Mouse (Mus musculus): Measurements from ENCODE around the gene Gse1.

Gene Gse1

DNA sequence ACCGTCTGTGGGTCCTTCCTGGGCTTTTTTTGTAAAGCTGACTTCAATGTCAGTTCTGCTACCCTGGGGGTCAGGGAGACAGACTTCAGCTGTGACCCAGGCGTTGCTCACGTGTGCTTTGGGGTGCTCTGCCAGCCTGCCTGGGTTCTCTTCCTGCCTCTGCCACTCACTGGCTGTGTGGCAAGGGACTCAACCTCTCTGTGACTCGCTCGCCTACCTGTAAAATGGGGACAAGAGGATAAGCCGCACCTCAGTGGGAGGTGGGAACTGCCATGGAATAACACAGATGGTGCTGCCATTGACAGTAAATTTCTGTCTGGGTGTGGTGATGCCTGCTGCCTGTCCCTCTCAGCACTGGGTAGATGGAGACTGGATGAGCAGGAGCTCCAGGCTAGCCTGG, 287.4 kb downstream of the Gse1 start:
- DNase-seq (ENCODE audit: low spot score in 2 of 2): no peak

DNA sequence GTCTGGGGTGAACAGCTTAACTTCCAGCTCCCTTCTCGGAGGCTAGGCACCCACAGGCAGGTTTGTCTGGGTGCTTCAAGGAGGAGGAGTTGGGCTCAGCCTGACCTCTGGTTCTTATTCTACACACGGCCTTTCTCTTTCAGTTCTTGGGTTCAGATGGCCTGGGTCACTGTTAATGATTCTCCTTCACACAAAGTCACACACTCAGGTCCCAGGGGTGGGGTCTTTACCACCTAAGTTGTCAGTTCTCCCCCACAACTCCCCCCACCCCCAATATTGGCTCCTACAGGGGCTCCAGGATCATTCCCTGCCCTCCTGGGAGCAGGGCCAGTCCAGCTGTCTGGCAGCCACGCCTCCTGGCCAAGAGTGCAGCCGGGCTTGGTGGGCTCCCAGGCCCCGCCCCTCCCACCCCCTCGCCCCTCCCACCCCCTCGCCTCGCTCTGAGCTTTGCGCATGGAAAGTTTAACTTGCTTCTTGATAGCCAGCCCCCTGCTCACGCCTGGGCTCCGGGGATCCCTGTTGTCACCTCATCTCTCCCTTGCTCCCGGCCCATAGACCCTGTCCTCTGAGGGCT, 288.0 kb downstream of the Gse1 start:
- DNase-seq (ENCODE audit: low spot score in 2 of 2): peak in 1 of 2 experiments; percentile 67

DNA sequence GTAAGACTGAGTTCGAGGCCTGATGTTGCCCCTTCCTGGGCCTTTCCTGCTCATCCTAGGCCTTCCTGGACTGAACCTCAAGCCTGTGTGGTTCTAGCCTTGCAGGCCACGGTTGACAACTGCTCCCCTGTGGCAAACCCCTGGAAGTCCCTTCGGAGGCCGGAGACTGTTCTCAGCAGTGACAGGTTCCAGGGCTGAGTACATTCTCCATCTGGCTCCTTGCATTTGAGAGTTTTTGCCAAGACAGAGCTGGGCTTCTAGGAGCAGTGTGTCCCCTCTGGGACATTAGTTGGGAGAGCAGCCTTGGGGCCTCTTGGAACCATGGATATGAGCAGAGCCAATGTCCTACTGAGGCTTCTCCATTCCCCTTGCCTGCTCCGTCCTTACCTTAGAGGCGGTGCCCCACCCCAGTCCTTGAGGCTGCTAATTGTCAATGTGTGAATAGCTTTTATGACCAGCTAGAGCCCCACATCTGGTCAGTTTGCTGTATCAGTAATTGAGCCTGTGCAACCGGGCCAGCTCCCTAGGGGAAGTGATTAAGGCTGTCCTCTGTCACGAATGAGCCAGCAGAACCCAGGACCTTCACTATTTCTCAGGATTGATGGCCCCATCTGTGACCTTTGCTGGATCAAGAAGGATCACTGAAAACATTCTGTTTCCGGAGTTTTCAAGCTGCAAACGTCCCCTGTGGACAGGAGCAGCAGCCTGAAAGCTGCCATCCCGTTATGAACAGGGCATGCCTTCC, 289.6 kb downstream of the Gse1 start:
- no peak for DNase-seq (ENCODE audit: low spot score in 2 of 2)

DNA sequence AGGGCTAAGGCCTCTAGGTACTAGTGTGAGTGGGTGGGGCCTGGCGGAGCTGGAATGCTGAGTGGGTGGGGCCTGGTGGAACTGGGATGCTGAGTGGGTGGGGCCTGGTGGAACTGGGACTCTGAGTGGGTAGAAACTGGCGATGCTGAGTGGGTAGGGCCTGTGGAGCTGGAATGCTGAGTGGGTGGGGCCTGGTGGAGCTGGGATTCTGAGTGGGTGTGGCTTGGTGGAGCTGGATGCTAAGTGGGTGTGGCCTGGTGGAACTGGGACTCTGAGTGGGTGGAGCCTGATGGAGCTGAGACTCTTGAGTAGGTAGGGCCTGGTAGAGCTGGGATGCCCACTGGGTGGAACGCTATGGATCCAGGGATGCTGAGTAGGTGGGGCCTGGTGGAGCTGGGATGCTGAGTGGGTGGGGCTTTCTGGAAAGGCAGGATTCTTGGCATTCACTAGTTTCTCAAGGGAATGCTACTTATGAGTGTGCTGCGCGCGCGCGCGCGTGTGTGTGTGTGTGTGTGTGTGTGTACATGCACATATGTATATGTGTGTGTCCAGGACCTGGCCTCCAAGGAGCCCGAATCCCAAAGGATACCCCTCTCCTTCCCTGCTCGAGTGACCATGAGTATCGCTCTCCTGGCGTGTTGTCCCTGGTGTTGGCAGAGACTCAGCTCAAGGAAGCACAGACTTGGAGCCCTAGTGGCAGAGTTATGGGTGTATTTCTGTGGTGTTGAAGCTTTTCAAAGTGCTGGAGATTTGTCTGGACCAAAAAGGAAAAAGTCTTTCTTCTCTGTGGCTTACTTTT, 290.7 kb downstream of the Gse1 start:
- DNase-seq (ENCODE audit: low spot score in 2 of 2): no peak

DNA sequence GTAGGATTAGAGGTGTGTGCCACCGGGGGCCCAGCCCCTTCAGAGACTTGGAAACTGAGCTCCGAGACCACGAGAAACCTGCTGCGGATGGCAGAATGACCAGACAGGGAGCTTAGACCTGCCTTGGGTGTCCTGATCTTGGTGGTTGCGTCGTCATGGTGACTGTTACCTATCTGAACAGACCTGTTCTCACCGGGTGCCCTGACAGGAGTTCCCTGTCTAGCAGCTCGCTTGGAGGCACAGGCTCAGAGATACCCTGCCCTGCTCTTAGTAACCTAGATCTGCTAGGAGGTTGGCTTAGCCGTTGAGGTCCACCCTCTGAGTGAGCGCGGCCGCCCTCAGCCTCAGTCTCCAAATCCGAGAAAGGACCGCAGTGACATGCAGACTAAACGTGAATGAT, 292.0 kb downstream of the Gse1 start:
- no peak for DNase-seq (ENCODE audit: low spot score in 2 of 2)

DNA sequence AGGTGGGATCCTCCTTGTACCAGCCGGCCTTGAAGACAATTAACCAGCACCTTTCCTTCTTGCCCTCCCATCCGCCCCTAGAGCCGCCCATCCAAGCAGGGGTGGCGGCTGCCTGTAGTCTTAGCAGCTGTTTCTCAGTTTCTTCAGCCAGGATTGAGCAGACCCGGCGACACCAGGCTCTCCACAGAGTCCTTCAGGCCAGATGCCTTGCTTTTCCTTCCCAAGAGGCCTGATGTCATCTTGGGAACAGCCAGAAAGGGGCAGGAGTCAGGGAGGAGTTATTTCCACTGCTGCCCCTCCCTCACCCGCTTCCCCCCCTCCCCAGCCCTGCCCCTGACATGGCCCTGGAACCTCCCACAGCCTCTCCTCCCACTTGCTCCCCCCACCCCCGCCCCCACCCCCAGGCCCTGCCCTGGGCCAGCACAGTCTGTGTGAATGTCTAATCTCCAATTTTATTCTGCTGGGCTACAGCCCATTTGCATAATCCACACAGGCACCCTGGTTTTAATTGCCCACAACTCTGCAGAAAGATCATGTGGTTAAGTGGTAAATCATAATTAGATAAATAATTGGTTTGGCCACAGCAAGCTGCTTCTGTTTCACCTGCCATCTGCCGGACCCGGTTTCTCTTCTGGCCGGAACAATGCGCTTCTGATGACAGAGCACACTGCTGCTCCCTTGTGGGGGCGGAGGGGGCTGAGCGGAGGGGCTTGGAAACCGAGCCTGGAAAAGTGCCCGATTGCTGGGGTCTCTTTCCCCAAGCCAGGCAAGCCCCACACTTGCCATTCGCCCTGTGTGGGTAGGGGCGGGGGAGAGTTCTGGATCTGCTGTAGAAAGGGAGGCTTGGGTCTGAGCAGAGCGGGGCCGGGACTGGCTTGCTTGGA, 292.7 kb downstream of the Gse1 start:
- peak; percentile 71 to 76 for DNase-seq (ENCODE audit: low spot score in 2 of 2)

DNA sequence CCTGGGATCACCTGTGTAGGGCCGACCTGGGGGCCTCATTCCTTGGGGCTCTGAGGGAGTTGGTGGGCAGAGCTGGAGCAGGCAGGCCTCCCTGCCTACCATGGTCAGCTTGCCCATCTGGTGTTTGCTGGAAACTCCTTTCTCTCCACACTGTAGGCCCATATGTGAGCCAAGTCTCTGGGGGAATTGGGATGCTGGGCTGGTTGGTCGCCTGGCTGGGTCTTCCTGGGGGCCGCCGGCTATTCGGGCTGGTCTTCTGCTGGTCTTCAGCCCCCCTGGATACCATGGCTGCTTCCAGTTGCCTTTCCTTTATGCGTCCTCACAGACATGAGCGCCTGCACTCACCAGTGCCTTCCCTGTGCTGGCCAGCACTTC, 293.3 kb downstream of the Gse1 start:
- DNase-seq (ENCODE audit: low spot score in 2 of 2): no peak

DNA sequence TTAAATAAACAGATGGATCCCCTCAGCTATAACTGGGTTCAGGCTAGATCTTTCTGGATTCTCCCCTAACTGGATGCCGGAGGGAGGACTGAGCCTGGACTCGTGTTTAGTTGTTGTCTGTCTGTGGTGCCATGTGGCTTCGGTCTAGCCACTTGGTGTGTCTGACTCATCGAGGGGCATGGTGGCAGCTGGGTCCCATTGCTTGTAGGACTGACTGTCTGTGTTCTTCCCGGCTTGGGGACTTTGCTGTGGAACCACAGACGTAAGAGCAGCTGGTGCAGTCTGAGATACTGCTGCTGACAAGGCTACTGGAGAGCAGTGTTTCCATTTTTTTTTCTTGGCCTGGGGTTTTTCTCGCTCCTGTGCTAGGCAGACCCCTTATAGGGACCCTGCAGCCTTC, 295.4 kb downstream of the Gse1 start:
- peak in 1 of 2 experiments; percentile 46 for DNase-seq (ENCODE audit: low spot score in 2 of 2)

DNA sequence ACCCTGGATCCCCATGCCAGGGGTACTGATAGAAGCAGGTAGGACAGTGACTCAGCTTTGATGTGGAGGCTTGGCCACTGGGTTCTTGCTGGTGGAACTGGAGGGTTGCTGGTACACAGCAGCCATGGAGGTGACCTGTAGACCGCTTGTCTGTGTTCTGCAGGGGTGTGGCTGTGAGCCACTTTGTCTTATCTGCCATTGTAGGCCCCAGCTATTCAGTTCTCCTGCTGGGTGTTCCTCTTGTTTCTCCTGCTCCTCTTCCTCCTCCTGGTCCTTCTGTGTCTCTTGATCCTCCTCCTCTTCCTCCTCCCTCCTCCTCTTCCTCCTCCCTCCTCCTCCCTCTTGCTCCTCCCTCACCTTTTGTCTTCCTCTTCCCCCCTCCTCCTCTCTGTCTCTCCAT, 296.9 kb downstream of the Gse1 start:
- DNase-seq (ENCODE audit: low spot score in 2 of 2): no peak

DNA sequence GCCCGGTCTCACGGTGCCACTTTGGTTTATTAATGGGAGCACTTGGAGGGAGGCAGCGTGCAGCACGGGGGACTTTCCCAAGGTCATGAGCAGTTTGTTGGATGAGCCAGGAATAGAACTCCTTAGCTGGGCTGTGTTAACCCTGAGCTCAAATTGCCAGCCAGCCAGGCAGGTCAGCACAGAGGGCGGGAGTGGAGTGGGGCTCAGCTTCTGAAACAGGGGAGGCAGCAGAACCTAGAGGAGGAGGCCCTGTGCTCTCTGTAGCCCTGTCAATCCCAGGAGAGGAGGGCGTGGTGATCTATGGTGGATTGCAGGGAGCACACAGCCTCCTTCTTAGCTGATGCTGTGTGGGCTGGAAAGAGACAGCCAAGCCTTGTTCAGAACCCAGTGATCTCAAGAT, 297.6 kb downstream of the Gse1 start:
- peak in 1 of 2 experiments; percentile 32 for DNase-seq (ENCODE audit: low spot score in 2 of 2)

DNA sequence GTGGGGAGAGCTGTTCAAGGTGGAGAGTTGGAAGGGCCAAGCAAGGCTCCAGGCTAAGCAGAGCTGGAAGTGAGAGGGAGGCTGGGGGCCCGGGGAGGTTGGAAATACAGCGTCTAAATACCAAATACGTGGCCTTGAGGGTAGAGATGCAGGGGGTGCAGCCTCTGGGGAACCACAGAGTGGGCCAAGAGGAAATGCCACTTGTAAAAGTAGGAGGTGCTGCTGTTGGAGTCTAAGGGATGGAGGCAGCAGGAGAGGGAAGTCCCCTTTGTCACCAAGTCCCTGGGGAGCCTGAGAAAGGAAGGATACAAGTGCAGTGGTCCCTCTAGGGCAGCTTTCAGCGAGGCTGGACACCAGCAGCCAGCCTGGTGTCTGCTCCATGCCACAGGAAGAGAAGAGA, 298.3 kb downstream of the Gse1 start:
- no peak for DNase-seq (ENCODE audit: low spot score in 2 of 2)

DNA sequence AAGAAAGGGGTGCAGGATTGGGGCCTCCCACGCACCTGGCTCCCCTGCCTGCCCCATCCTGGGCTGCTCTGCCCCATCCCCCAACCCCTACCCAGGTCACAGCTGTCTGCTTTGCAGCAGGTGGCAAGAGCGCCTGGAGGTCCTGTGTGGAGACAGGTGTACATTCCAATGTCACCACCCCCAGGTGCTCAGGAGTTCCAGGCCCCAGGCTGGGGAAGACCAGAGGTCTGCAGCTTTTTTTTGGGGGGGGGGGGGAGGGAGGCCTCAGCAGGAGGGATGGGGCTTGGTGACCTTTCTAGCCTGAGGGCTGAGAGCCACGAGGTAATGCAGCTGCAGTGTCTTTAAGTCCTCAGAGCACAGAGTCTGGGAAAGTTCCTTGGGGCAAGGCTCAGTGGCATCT, 300.1 kb downstream of the Gse1 start:
- DNase-seq (ENCODE audit: low spot score in 2 of 2): no peak

DNA sequence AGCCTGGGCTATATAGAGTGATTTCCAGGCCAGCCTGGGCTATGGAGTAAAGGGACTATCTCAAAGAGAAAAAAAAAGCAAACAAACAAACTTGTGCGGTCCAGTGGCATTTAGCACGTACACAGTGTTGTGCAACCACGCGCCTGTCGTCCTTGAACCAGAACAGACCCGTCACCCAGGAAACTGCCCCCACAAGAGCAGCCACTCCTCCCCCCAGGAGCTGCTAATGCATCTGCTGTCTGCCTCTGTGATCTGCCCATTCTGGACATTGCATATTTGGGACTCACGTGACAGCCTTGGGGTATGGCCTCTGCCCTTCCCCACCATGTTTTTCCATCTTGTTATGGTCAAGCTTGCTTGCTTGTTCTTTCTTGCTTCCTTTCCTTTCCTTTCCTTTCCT, 301.0 kb downstream of the Gse1 start:
- DNase-seq (ENCODE audit: low spot score in 2 of 2): no peak

DNA sequence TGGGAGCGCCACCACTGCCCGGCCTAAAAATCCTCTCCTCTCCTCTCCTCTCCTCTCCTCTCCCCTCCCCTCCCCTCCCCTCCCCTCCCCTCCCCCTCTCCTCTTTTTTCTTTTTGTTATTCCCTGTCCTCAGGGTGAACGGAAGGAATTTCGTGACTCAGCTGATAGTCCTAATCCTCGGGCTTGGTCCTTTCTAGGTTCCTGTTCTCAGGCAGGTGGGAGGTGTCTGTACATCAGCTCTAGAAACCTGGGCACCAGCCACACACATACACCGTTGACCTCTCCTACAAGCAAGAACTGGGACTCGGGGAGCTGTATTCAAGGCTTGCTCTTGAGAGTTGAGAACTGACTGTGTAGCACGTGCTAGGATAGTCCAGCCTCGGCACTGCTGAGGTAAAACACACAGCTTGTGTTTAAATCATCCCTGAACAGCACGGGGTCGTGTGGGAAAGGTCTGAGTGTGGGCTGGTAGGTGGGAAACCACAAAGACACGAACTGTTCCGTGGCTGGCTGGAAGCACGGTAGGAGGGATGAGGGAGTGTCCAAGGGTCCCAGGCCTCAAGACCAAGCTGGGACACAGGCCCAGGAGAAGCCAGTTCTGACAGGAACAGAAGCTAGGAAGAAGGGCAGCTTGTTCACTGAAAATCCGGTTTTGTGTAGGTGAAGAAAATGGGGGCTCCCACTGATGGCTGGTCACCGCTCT, 302.8 kb downstream of the Gse1 start:
- DNase-seq (ENCODE audit: low spot score in 2 of 2): no peak

DNA sequence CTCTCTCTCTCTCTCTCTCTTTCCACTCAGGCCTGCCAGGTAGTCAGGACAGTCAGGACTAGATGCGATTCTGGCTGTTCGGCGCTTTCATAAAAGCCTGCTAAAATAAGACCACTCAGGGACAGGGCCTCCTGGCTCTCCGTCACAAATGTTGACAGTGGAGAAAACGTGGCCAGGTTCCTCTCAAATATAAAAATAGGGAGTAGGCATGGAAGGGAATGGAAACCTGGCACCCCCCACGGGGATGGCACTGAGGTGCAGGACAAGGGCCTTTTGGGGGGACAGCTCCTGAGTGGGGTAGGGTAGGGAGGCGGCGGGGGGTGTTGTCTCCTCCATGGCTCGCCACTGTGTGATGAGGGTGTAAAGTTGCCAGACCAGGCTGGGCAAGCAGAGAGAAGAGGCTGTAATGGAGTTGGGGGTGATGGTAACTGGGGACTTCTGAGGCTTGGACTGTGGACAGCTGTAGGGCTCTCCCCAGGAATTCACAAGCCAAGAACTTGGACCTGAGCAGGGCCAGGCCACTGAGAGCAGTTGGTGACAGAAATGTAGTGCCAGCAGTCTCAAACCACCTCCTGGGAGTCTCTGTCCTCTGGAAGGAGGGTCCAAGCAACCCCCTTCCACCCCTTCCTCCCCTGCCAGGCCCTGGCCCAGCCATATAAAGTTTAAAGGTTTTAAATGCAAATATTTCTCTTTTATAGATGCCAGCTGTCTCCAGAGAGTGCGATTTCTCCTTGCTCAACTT, 303.7 kb downstream of the Gse1 start:
- peak in 1 of 2 experiments; percentile 36 for DNase-seq (ENCODE audit: low spot score in 2 of 2)

DNA sequence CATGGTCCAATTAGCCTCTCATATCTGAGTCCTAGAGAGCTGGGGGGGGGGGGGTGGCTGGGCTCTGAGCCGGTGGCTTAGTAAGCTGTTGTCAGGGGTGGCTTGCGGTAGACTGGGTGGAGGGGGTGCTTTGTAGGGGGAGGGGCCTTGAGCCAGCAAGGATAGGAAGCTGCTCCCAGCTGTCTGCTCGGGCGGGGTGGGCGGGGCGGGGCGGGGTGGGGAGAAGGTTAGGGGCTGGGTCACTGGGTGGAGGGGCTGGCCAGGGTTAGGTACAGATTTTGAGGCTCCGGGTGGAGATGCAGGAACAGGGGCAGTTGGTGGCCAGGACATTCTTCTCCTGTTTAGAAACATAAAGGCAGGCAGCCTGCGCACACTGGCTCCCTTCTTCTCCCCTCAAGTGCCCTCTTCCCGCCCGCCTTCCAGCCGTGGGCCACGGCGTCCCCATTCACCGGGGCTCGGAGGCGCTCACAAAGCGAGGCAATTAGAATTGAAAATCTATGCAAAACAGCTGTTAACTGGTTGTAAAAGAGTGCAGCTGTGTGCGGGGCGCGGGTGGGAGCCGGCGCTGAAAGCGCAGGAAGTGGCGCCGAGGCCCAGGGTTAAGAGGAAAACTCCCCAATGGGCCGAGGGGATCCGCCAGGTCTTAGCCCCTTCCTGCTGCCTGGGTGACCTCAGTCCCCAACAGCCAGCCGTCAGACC, 304.4 kb downstream of the Gse1 start:
- peak; percentile 77 to 78 for DNase-seq (ENCODE audit: low spot score in 2 of 2)

DNA sequence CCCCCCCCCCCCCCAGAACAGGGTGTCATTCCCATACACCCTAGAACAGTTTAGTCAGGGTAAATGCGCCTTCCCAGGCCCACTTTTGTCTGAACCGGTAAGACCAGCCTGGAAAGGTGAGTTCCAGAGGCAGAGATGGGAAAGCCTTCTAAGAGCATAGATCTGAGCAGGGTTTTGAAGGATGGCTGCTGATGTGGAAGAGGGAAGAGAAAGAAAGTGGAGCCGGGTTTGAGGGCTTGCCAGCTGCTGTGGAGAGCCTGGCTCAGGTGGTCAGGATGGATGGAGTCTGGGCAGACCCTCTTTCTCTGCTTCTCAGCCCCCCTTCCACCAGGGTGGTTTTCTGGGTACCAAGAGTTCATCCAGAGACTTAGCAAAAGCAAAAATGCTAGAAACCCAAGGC, 305.1 kb downstream of the Gse1 start:
- DNase-seq (ENCODE audit: low spot score in 2 of 2): peak in 1 of 2 experiments; percentile 38

DNA sequence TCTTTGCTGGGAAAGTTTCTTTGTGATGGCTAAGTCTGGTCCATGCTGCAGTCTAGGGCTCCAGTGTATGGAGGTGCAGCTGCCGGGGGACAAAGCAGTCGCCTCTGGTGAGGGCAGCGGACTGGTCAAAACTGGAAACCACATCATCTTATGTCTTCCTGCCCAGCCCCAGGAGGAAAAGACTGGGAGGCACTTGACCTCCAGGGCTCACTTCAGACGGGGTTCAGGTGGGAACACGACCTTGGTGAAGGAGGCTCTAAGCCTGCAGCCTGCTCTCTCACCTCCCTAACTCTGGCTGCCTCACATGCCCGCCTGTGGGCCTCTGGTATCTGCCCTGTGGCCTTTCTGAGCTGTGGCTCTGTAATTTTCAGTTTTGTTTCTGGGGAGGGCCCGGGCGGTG, 305.8 kb downstream of the Gse1 start:
- DNase-seq (ENCODE audit: low spot score in 2 of 2): peak in 1 of 2 experiments; percentile 36

DNA sequence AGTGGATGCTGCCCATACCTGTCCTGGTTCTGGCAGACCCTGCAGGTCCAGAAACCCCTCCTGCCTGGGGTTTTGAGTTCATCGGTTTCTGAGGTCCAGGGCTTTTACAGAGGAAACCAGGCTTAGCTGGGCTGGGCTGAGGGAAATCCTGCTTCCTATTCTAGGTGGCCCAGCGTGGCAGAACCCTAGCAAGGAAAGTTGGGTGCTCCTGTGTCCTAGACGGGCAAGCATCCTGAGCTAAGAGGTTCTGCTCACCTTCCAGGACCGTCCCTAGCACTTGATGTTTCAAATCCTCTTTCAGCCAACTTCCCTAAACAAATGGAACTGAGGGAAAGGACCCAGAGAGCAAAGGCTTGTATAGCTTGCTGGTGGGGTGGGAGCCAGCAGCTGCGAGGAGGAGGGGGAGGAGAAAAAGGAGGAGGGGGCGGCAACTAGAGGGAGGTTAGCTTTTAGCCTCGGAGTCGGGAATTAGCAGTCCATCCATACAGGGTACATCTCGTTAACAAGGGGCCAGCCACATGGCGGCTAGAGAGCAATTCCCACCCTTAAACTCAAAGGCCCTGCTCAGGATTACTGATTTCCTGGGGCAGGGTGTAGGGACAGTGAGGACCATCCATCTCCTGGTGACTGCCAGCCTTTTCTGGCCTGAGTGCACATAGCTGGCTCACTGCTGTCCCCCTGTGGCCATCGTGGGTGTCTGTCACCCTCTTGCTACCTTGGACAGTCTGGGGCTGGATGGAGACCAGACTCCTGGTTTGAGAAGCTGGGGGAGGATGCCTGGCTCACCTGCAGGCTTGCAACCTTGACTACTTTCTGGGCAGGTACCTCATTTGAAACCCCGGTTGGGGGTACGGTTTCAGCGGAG, 306.5 kb downstream of the Gse1 start:
- DNase-seq (ENCODE audit: low spot score in 2 of 2): peak; percentile 89

Data from right cerebral cortex, postnatal 10 days (tissue).